ENCODE assay signal across 12 mouse cellular contexts in the genomic region with DNA sequence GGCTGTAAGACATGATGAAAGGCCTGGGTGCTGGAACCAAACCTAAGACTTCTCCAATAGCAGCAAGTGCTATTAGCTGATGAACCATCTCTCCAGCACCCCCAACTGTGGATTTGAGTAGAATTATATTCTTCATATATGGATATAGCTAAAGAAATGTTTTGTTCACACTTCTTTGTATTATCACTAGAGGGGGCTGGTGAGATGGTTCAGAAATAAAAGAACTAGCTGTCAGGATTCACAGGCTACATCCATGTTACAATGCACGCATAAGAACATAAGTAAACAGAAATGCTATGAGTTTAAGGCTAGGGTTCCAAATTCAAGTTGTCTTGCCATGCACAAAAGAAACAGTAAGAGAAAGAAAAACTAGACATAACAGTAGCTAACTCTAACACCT. TPM values are rescaled to one million over a fixed set of nuclear protein-coding genes. Genes with fewer than 3 reads are reported as not detected.
DNase-seq lines count a peak whose midpoint lies in the region; ATAC-seq and TF ChIP-seq lines count a peak whose summit lies in the region.
"Had no signal": no experiment of that assay in that cellular context is flagged by ENCODE, and none has a peak within 500 bp of the region (broad histone marks: within the 10 kb centered on the region; RNA-seq: fewer than 3 reads in every experiment).

No protein-coding gene starts in this region.

- H3K9me3 ChIP-seq in heart, embryonic 10.5 days = no peaks in the 10 kb centered on the region
- no peaks in the 10 kb centered on the region for H3K9me3 ChIP-seq in lung, postnatal 0 days (ENCODE audit: low read length)
- H3K9me3 ChIP-seq: G1E; limb, embryonic 12.5 days had no signal

- no peak overlapping the region for H3K27ac ChIP-seq in heart, adult 2 months
- no peak overlapping the region for H3K27ac ChIP-seq in heart, embryonic 10.5 days
- no peak overlapping the region for H3K27ac ChIP-seq in lung, postnatal 0 days (ENCODE audit: low read length)
- H3K27ac ChIP-seq: limb, embryonic 12.5 days had no signal

- no peak for TF ChIP-seq POLR2A in heart, adult 2 months (IDR thresholded peaks at IDR 0.05; ENCODE audit: insufficient read depth, low read depth, low read length)

- no peak for TF ChIP-seq EP300 in heart, adult 2 months (IDR thresholded peaks at IDR 0.05; ENCODE audit: insufficient read depth, low read depth, low read length)
- no peak for TF ChIP-seq EP300 in lung, postnatal 0 days (IDR thresholded peaks at IDR 0.05)

- no peak overlapping the region for H3K9ac ChIP-seq in heart, adult 2 months (ENCODE audit: low read depth, low read length)
- H3K9ac ChIP-seq in lung, postnatal 0 days (replicated peaks; ENCODE audit: low read depth) = no peak overlapping the region
- H3K9ac ChIP-seq: limb, embryonic 12.5 days had no signal

- H3K36me3 ChIP-seq in heart, adult 2 months (ENCODE audit: control insufficient read depth, insufficient read depth, low read length) = no peaks in the 10 kb centered on the region
- peaks cover 97% of the 10 kb centered on the region for H3K36me3 ChIP-seq in heart, embryonic 10.5 days
- H3K36me3 ChIP-seq in lung, postnatal 0 days (ENCODE audit: insufficient read depth, low read length) = peaks cover 22% of the 10 kb centered on the region; the same call in 1 of the 2 replicates

- no peak overlapping the region for H3K4me3 ChIP-seq in heart, adult 2 months
- no peak overlapping the region for H3K4me3 ChIP-seq in heart, embryonic 10.5 days
- H3K4me3 ChIP-seq in lung, postnatal 0 days (ENCODE audit: low read depth, low read length) = no peak overlapping the region
- H3K4me3 ChIP-seq: limb, embryonic 12.5 days had no signal

- no peak for ATAC-seq in lung, postnatal 0 days
- ATAC-seq: intestine, embryonic 16.5 days had no signal

- peak; percentile 69 for TF ChIP-seq CTCF in heart, adult 2 months (IDR thresholded peaks at IDR 0.05)
- TF ChIP-seq CTCF in lung, postnatal 0 days (IDR thresholded peaks at IDR 0.05) = peak; percentile 47

- no peaks in the 10 kb centered on the region for H3K4me1 ChIP-seq in heart, adult 2 months (ENCODE audit: control insufficient read depth, insufficient read depth, low read length)
- no peaks in the 10 kb centered on the region for H3K4me1 ChIP-seq in heart, embryonic 10.5 days
- H3K4me1 ChIP-seq in lung, postnatal 0 days (ENCODE audit: insufficient read depth, low read depth, low read length) = no peaks in the 10 kb centered on the region
- H3K4me1 ChIP-seq: limb, embryonic 12.5 days had no signal

- no peak for DNase-seq in heart, adult 2 months
- no peak for DNase-seq in heart, embryonic 10.5 days (ENCODE audit: low spot score)
- DNase-seq in lung, postnatal 0 days (ENCODE audit: low spot score) = peak; percentile 46
- no peak for DNase-seq in lung, postnatal 4 days
- DNase-seq in adipocyte (ENCODE audit: low spot score) = peak; percentile 31
- DNase-seq in retina, postnatal 1 day = peak; percentile 32
- DNase-seq in layer of hippocampus, adult 11-12 months (ENCODE audit: low spot score) = no peak
- DNase-seq in right cerebral cortex, adult 2 months (ENCODE audit: low spot score in 2 of 2) = no peak
- DNase-seq: right cerebral cortex, adult 18-20 months had no signal

- no peaks in the 10 kb centered on the region for H3K27me3 ChIP-seq in heart, adult 2 months (ENCODE audit: control insufficient read depth, insufficient read depth, low read length)
- H3K27me3 ChIP-seq in heart, embryonic 10.5 days (ENCODE audit: insufficient read depth, poor library complexity, severe bottlenecking) = no peaks in the 10 kb centered on the region
- no peaks in the 10 kb centered on the region for H3K27me3 ChIP-seq in lung, postnatal 0 days (replicated peaks; ENCODE audit: insufficient read depth, low read length)
- H3K27me3 ChIP-seq: limb, embryonic 12.5 days had no signal

- 79% methylated on average over 1 of the region's 1 CpGs for WGBS in heart, adult 2 months
- WGBS in heart, embryonic 10.5 days = 95% methylated on average over 1 of the region's 1 CpGs
- WGBS in lung, postnatal 0 days = 76% methylated on average over 1 of the region's 1 CpGs

- no peaks in the 10 kb centered on the region; the same call in 1 of the 2 replicates for H3K79me2 ChIP-seq in heart, adult 2 months (replicated peaks; ENCODE audit: control insufficient read depth, insufficient read depth, low read length)

- H3K4me2 ChIP-seq in lung, postnatal 0 days (replicated peaks; ENCODE audit: low read depth, low read length) = no peak overlapping the region
- H3K4me2 ChIP-seq: limb, embryonic 12.5 days had no signal

- intact Hi-C loops in heart, adult 2 months (cut with DNase I) = loop anchor here (5.0 kb wide), 1 partner anchor 173 kb away; no protein-coding TSS in a partner anchor

RNA-seq across cellular contexts. Expression of gene Ubap2, which starts 49.5 kb away (rescaled TPM):
- total RNA-seq in heart, adult 2 months (2021) = 10 to 100 TPM; 50.3 to 57.4 TPM
- 34.0 and 44.5 TPM in 2 replicates for polyA plus RNA-seq in heart, adult 2 months (2012; rRNA removed)
- polyA plus RNA-seq in heart, embryonic 10.5 days (2016; fragmentation: Nextera tagmentation; extraction: Ambion mirVana) = 82.1 and 87.0 TPM in 2 replicates
- polyA plus RNA-seq in lung, postnatal 0 days (2015; fragmentation: Nextera tagmentation; extraction: Ambion mirVana) = 18.2 and 21.4 TPM in 2 replicates

Comparison
In these comparisons a context has a peak if more than half of its experiments do, and no peak if none do; other contexts are left out.
1. DNase-seq: peak in lung, postnatal 0 days (single experiment), adipocyte (single experiment) and retina, postnatal 1 day (single experiment); none in heart, adult 2 months (0 of 2), heart, embryonic 10.5 days (single experiment), lung, postnatal 4 days (0 of 2), layer of hippocampus, adult 11-12 months (single experiment) and right cerebral cortex, adult 2 months (0 of 2).